Mouse (Mus musculus) neural tube, embryonic 12.5 days (tissue): ENCODE data around the gene Actr5. TPM values are rescaled to one million over a fixed set of nuclear protein-coding genes. Genes with fewer than 3 reads are reported as not detected.

Source experiments
- ATAC-seq: fragments of 200-750 bp; cut with Nextera tagmentation; 2 replicates; pipeline ENCODE4 v1.8.0; 2017; ENCODE audit warnings: low read depth, mild to moderate bottlenecking, moderate TSS enrichment, moderate library complexity; ENCODE audit not compliant: low FRiP score
- H3K27ac ChIP-seq: fragments of 300-500 bp; sonication (generic); 2 replicates; pipeline ENCODE4 v1.5.1; 2016
- H3K27me3 ChIP-seq: fragments of 300-500 bp; sonication (generic); replicated peaks from 2 replicates; pipeline ENCODE4 v1.6.1; 2016; ENCODE audit warnings: mild to moderate bottlenecking
- H3K36me3 ChIP-seq: fragments of 300-500 bp; sonication (generic); 2 replicates; pipeline ENCODE4 v1.6.1; 2016; ENCODE audit warnings: mild to moderate bottlenecking
- H3K4me1 ChIP-seq: fragments of 300-500 bp; sonication (generic); 2 replicates; pipeline ENCODE4 v1.6.1; 2016
- H3K4me2 ChIP-seq: fragments of 300-500 bp; sonication (generic); replicated peaks from 2 replicates; pipeline ENCODE4 v1.6.1; 2016; ENCODE audit warnings: mild to moderate bottlenecking
- H3K4me3 ChIP-seq: fragments of 300-500 bp; sonication (generic); 2 replicates; pipeline ENCODE4 v1.5.1; 2016
- H3K9ac ChIP-seq: fragments of 300-500 bp; sonication (generic); 2 replicates; pipeline ENCODE4 v1.6.1; 2016; ENCODE audit warnings: mild to moderate bottlenecking
- H3K9me3 ChIP-seq: fragments of 300-500 bp; sonication (generic); 2 replicates; pipeline ENCODE4 v1.6.1; 2016; ENCODE audit warnings: mild to moderate bottlenecking
- WGBS: fragments of 180-500 bp; shearing (Covaris S2); methylation state at CpG from one replicate; pipeline ENCODE4 v1.1.7; 2016; 5-methylcytosine and 5-hydroxymethylcytosine counted together
- polyA plus RNA-seq: library from polyadenylated mRNA; unstranded; fragments of >200 nt; fragmentation: Nextera tagmentation; extraction: Ambion mirVana; gene quantifications from 2 replicates; pipeline ENCODE4 v1.2.1, GENCODE M21; 2016

Actr5 gene
- polyA plus RNA-seq, 1 experiment from 2014 or later: 20.3 TPM

- Histone ChIP-seq H3K4me1 (peaks cover 4% of the 10 kb centered on the region; the same call in 1 of the 2 replicates), H3K9ac (no peak overlapping the region), H3K27ac (no peak overlapping the region), H3K9me3 (no peaks in the 10 kb centered on the region), H3K27me3 (no peaks in the 10 kb centered on the region), H3K4me3 (no peak overlapping the region), H3K36me3 (no peaks in the 10 kb centered on the region), H3K4me2 (no peak overlapping the region)
- ATAC-seq: no peak
- WGBS: 83% methylated on average over 9 of the region's 9 CpGs
These were observed 30.0 kb downstream of the Actr5 start for GRCm38 (mm10) chr2:158654717-158655116.

GRCm38 (mm10) chr2:158655806-158656205 is 31.1 kb downstream of the Actr5 start:
- Histone ChIP-seq H3K27me3 (no peaks in the 10 kb centered on the region), H3K4me3 (no peak overlapping the region), H3K36me3 (no peaks in the 10 kb centered on the region), H3K4me2 (no peak overlapping the region), H3K4me1 (peaks cover 4% of the 10 kb centered on the region; the same call in 1 of the 2 replicates), H3K27ac (no peak overlapping the region), H3K9ac (no peak overlapping the region), H3K9me3 (no peaks in the 10 kb centered on the region)
- WGBS: 85% methylated on average over 4 of the region's 4 CpGs
- ATAC-seq: no peak

- Histone ChIP-seq H3K4me1 (peaks cover 4% of the 10 kb centered on the region; the same call in 1 of the 2 replicates), H3K4me2 (no peak overlapping the region), H3K4me3 (no peak overlapping the region), H3K36me3 (no peaks in the 10 kb centered on the region), H3K9ac (no peak overlapping the region), H3K27me3 (no peaks in the 10 kb centered on the region), H3K9me3 (no peaks in the 10 kb centered on the region), H3K27ac (no peak overlapping the region)
- WGBS: 62% methylated on average over 6 of the region's 6 CpGs
- no peak for ATAC-seq
These were observed 34.1 kb downstream of the Actr5 start for GRCm38 (mm10) chr2:158658822-158659221.

DNA sequence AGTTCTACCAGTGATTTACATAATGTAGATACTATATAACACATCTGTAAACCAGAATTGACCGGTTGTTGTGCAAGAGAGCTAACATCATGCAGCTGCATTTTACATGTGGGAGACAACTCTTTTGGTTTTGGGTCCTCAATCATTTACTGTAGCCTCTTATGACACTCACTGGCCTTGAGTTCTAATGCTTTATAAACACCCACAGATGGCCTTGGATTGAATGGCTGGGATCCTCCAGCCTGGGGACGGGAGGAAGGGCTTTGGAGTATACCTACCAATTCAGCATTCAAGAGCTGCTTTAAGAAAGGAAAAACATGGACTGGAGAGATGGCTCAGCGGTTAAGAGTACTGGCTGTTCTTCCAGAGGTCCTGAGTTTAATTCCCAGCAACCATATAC is 34.7 kb downstream of the Actr5 start:
- ATAC-seq: no peak
- H3K36me3 ChIP-seq: no peaks in the 10 kb centered on the region
- H3K4me3 ChIP-seq: no peak overlapping the region
- no peaks in the 10 kb centered on the region for H3K27me3 ChIP-seq
- H3K9me3 ChIP-seq: no peaks in the 10 kb centered on the region
- no peak overlapping the region for H3K9ac ChIP-seq
- peaks cover 4% of the 10 kb centered on the region; the same call in 1 of the 2 replicates for H3K4me1 ChIP-seq
- WGBS: 76% methylated on average over 3 of the region's 3 CpGs
- no peak overlapping the region for H3K4me2 ChIP-seq
- H3K27ac ChIP-seq: no peak overlapping the region

GRCm38 (mm10) chr2:158665098-158665497 is 40.4 kb downstream of the Actr5 start, which contains the start of gene Ppp1r16b:
TSS of gene Ppp1r16b (plus strand) at chr2:158665398.
- peaks cover 19% of the 10 kb centered on the region for H3K4me1 ChIP-seq
- no peak within 1 kb of the TSS for H3K9ac ChIP-seq
- 76% methylated on average over 4 of the region's 4 CpGs for WGBS
- no peak within 1 kb of the TSS for H3K4me2 ChIP-seq
- H3K36me3 ChIP-seq: no peaks in the 10 kb centered on the region
- peaks cover 39% of the 10 kb centered on the region for H3K27me3 ChIP-seq
- H3K27ac ChIP-seq: no peak within 1 kb of the TSS
- H3K4me3 ChIP-seq: no peak within 1 kb of the TSS
- no peak for ATAC-seq
- H3K9me3 ChIP-seq: no peaks in the 10 kb centered on the region

DNA sequence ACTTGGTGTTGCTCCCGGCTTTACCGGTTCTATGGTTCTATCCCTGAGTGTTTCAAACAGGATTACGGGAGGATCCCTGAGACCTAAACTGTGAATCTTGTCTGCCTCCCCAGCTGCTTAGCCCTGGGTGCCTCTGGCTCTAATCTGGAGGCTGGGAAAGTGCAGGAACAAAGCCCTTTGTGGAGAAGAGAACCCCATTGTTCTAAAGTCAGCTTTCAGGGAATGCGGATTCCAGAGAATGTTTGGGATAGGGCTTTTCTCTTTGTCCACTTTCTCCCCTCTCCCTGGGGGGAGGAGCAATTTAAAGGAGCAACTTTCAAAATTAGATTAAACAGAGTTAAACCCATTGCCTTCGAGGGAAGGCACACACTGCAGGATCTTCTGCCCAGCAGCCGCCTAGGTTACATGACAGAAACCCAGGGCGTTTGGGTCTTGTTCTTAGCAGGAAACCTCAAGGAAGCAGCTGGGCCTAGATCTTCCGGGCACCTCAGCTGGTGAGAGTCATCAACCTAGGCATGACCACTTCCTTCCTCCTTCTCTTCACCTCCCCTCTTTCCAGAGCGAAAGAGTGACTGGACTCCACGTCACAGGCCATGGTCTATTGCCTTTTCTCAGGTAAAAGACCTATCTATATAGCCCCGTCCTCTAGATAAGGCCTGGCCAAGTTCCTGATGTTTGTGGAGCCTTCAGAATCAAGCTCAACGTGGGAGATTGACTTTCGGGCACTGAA is 41.5 kb downstream of the Actr5 start:
- peaks cover 19% of the 10 kb centered on the region for H3K4me1 ChIP-seq
- 38% methylated on average over 13 of the region's 13 CpGs for WGBS
- H3K27ac ChIP-seq: no peak overlapping the region
- H3K36me3 ChIP-seq: no peaks in the 10 kb centered on the region
- H3K4me2 ChIP-seq: peak overlapping the region; percentile 100; the same call in 1 of the 2 replicates
- no peak for ATAC-seq
- H3K4me3 ChIP-seq: no peak overlapping the region
- peaks cover 39% of the 10 kb centered on the region for H3K27me3 ChIP-seq
- H3K9ac ChIP-seq: no peak overlapping the region
- no peaks in the 10 kb centered on the region for H3K9me3 ChIP-seq

DNA sequence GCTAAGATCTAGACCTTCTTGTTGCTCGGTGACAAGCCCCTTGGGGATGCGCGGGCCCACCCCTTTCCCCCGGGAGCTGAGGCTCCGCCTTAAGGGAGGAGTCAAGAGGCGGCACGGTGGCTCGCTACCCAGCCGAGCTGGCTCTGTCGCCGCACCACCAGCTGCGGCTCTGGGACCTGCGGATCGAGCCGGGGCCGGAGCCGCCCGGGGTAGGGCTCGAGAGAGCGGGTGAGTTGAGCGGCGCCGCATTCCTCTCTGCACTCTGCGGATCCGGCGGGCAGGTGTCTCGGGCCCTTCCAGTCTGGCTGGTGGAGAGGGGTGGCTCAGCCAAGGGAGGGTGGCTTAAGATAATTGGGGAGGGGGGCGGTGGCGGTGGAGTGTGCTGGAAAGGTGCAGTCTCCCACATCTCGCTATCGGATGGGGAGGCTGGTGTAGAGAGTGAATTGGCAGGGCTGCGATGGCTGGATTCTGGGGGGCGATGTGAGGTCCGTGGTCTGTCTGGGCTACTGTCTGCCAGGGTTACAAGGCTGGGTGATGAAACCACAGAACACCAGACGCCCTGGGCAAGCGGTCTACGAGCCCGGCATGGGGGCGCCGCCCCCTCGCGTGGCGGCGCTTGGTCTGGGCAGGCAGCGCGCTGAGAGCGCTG is 42.5 kb downstream of the Actr5 start:
- Histone ChIP-seq H3K4me1 (peaks cover 19% of the 10 kb centered on the region), H3K9ac (peak overlapping the region; percentile 66), H3K4me3 (peak overlapping the region; percentile 51), H3K27ac (peak overlapping the region; percentile 37; the same call in 1 of the 2 replicates), H3K4me2 (peak overlapping the region; percentile 100), H3K36me3 (no peaks in the 10 kb centered on the region), H3K9me3 (no peaks in the 10 kb centered on the region), H3K27me3 (peaks cover 39% of the 10 kb centered on the region)
- ATAC-seq: peak; percentile 78
- WGBS: under 1% methylated on average over 47 of the region's 47 CpGs

- no peaks in the 10 kb centered on the region for H3K9me3 ChIP-seq
- under 1% methylated on average over 54 of the region's 54 CpGs for WGBS
- peaks cover 39% of the 10 kb centered on the region for H3K27me3 ChIP-seq
- peak overlapping the region; percentile 100 for H3K4me2 ChIP-seq
- peak overlapping the region; percentile 66 for H3K9ac ChIP-seq
- H3K27ac ChIP-seq: no peak overlapping the region
- peaks cover 22% of the 10 kb centered on the region for H3K4me1 ChIP-seq
- no peaks in the 10 kb centered on the region for H3K36me3 ChIP-seq
- ATAC-seq: peak; percentile 68
- peak overlapping the region; percentile 51 for H3K4me3 ChIP-seq
These were observed 43.2 kb downstream of the Actr5 start for GRCm38 (mm10) chr2:158667671-158668432.

DNA sequence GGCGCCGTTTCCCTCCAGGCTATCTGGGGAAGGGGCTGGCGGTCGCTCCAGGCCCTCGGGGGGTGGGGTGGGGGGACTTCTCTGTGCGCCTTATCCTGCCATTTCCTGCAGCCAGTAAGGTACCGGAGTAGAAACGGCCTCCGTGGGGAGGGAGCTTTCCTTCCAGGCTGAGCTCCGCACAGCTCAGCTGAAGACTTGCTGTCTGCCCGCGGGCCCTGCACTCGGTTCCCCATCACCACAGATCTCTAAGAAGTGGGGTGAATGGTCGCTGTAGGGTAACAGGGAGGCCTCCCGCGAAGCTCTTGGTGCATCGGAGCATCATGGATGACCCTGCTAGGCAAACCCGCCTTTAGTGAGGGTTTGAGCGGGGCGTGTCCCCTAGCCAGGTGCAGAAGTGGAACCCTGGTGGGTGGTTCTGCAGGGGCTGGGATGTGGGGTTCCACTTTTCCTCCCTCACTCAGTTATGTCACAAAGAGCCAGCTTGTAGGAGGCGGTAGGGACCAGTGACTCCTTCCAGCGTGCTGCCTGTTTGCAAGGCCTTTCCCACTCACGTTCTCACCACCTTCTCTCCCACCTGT is 43.8 kb downstream of the Actr5 start:
- peaks cover 28% of the 10 kb centered on the region for H3K4me1 ChIP-seq
- no peaks in the 10 kb centered on the region for H3K9me3 ChIP-seq
- H3K4me3 ChIP-seq: peak overlapping the region; percentile 51
- peak overlapping the region; percentile 66 for H3K9ac ChIP-seq
- peaks cover 39% of the 10 kb centered on the region for H3K27me3 ChIP-seq
- no peaks in the 10 kb centered on the region for H3K36me3 ChIP-seq
- peak; percentile 26 for ATAC-seq
- peak overlapping the region; percentile 100 for H3K4me2 ChIP-seq
- no peak overlapping the region for H3K27ac ChIP-seq
- WGBS: 9% methylated on average over 23 of the region's 23 CpGs

- H3K4me1 ChIP-seq: peaks cover 33% of the 10 kb centered on the region
- 63% methylated on average over 13 of the region's 13 CpGs for WGBS
- no peak for ATAC-seq
- H3K27me3 ChIP-seq: peaks cover 39% of the 10 kb centered on the region
- H3K9me3 ChIP-seq: no peaks in the 10 kb centered on the region
- no peak overlapping the region for H3K4me3 ChIP-seq
- no peak overlapping the region for H3K9ac ChIP-seq
- H3K4me2 ChIP-seq: no peak overlapping the region
- H3K27ac ChIP-seq: no peak overlapping the region
- no peaks in the 10 kb centered on the region for H3K36me3 ChIP-seq
These were observed 44.8 kb downstream of the Actr5 start for GRCm38 (mm10) chr2:158669199-158670195.

- Histone ChIP-seq H3K4me1 (peaks cover 33% of the 10 kb centered on the region), H3K9ac (0 out of 2 replicates have a peak overlapping the region, but pooled peaks have one; percentile 8), H3K4me3 (no peak overlapping the region), H3K27me3 (peaks cover 33% of the 10 kb centered on the region), H3K36me3 (no peaks in the 10 kb centered on the region), H3K4me2 (no peak overlapping the region), H3K9me3 (no peaks in the 10 kb centered on the region), H3K27ac (no peak overlapping the region)
- 38% methylated on average over 10 of the region's 10 CpGs for WGBS
- no peak for ATAC-seq
These were observed 45.9 kb downstream of the Actr5 start for GRCm38 (mm10) chr2:158670571-158670970.
